Mouse (Mus musculus): ENCODE results near the gene Sult5a1. TPM values are rescaled to one million over a fixed set of nuclear protein-coding genes. Genes with fewer than 3 reads are reported as not detected.

The Sult5a1 gene
- polyA plus RNA-seq, 1 experiment from 2014 or later = 4.0 TPM

DNA sequence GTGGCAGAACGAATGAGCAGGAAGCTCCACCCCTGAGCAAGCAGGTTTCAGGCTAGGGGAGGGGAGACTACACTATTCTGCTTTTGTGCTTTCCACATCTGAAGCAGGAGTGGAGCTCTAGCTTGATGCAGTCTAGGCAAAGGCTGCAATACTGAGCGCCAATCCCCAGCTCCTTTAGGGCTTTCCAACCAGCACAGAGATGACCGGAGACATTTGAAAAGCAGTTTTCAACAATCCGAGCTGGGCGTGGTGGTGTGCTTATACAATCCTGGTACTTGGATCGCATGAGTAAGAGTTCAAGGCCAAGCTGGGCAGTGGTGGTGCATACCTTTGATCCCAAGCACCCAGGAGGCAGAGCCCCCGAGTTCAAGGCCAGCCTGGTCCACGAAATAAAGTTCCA lies 33.8 kb upstream of the Sult5a1 start:
- 0 out of 2 replicates have a peak, but pooled peaks cover 2% of the 10 kb centered on the region for H3K4me1 ChIP-seq (ENCODE audit: insufficient read depth)
- 51% methylated on average over 8 of the region's 8 CpGs for WGBS (ENCODE audit: insufficient replicate concordance)
- H3K4me2 ChIP-seq (ENCODE audit: low read depth, low read length) = no peak overlapping the region
- H3K36me3 ChIP-seq (replicated peaks; ENCODE audit: insufficient read depth, low read length) = no peaks in the 10 kb centered on the region
- TF ChIP-seq EP300 (IDR thresholded peaks at IDR 0.05; ENCODE audit: low read depth) = no peak
- no peak for TF ChIP-seq CTCF (IDR thresholded peaks at IDR 0.05; ENCODE audit: low read depth)
- H3K27ac ChIP-seq (ENCODE audit: low read depth) = no peak overlapping the region
- no peaks in the 10 kb centered on the region for H3K9me3 ChIP-seq (ENCODE audit: low read length)
- DNase-seq (no peak), ATAC-seq (no peak)
- no peak overlapping the region for H3K4me3 ChIP-seq (ENCODE audit: low read depth, low read length)
- no peaks in the 10 kb centered on the region for H3K27me3 ChIP-seq (ENCODE audit: insufficient read depth, low read length)
- no peak overlapping the region for H3K9ac ChIP-seq (replicated peaks)

DNA sequence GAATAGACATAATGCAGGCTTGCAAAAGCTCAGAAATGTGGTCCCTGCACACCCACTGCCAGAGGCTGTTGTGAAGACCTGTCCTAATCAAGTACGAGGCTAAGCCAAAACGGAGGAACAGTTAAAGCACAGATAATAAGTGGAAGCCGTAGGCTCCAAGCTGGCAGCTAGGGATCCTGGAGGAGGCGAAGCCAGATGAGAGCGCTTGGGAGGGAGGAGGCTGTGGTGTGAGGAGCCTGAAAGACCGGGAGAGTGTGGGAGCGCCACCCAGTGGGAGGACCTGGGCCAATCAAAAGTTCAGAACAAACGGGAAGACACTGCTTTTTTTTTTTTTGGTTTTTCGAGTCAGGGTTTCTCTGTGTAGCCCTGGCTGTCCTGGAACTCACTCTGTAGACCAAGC lies 32.6 kb upstream of the Sult5a1 start:
- Histone ChIP-seq H3K4me2 (ENCODE audit: low read depth, low read length) (no peak overlapping the region), H3K36me3 (replicated peaks; ENCODE audit: insufficient read depth, low read length) (no peaks in the 10 kb centered on the region), H3K9me3 (ENCODE audit: low read length) (no peaks in the 10 kb centered on the region), H3K4me3 (ENCODE audit: low read depth, low read length) (no peak overlapping the region), H3K27ac (ENCODE audit: low read depth) (no peak overlapping the region), H3K9ac (replicated peaks) (no peak overlapping the region), H3K27me3 (ENCODE audit: insufficient read depth, low read length) (no peaks in the 10 kb centered on the region), H3K4me1 (ENCODE audit: insufficient read depth) (0 out of 2 replicates have a peak, but pooled peaks cover 2% of the 10 kb centered on the region)
- DNase-seq (peak; percentile 83), ATAC-seq (peak; percentile 65; the same call in 1 of the 2 replicates)
- 2% methylated on average over 9 of the region's 9 CpGs for WGBS (ENCODE audit: insufficient replicate concordance)
- TF ChIP-seq EP300 (IDR thresholded peaks at IDR 0.05; ENCODE audit: low read depth) (no peak), CTCF (IDR thresholded peaks at IDR 0.05; ENCODE audit: low read depth) (peak; percentile 66)

DNA sequence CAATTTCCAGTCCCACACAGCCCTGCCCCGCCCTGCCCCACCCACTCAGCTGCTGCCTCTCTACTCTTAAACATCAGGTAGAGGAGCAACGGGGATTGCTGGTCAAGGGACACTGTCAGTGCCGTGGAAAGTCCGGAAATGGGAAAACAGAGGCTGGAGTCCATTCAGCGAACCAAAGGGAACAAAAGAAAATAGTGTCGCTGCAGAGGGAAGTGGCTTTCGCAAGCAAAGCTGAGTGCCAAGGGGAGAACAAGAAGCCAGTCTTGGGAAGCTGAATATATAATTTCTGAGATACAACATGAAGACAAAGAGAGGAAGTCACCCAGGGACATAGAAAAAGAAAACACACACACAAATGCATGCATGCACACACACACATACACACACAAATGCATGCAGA lies 30.7 kb upstream of the Sult5a1 start:
- Histone ChIP-seq H3K36me3 (replicated peaks; ENCODE audit: insufficient read depth, low read length) (no peaks in the 10 kb centered on the region), H3K4me1 (ENCODE audit: insufficient read depth) (0 out of 2 replicates have a peak, but pooled peaks cover 2% of the 10 kb centered on the region), H3K4me3 (ENCODE audit: low read depth, low read length) (no peak overlapping the region), H3K9ac (replicated peaks) (no peak overlapping the region), H3K4me2 (ENCODE audit: low read depth, low read length) (no peak overlapping the region), H3K9me3 (ENCODE audit: low read length) (no peaks in the 10 kb centered on the region), H3K27ac (ENCODE audit: low read depth) (no peak overlapping the region), H3K27me3 (ENCODE audit: insufficient read depth, low read length) (no peaks in the 10 kb centered on the region)
- ATAC-seq = no peak
- DNase-seq = no peak
- WGBS (ENCODE audit: insufficient replicate concordance) = 38% methylated on average over 7 of the region's 7 CpGs
- TF ChIP-seq CTCF (IDR thresholded peaks at IDR 0.05; ENCODE audit: low read depth) (no peak), EP300 (IDR thresholded peaks at IDR 0.05; ENCODE audit: low read depth) (no peak)

DNA sequence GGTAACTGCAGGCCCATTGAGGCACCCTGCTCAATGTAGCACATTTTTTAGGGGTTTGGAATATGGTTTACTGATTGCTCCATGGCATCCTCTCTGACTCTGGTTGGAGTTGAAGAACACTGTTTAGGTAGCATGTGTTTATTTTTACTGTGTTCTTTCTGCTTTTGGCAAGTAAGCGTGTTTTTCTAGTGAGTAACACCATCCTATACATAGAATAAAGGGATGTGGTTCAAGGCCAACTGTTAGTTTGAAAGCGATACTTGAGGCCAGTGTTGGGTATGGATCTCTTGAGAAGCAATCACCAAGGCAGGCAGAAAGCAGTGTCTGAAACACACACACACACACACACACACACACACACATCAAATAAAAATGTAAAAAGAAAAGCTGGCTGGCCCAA lies 29.9 kb upstream of the Sult5a1 start:
- no peak for ATAC-seq
- H3K27ac ChIP-seq (ENCODE audit: low read depth) = no peak overlapping the region

DNA sequence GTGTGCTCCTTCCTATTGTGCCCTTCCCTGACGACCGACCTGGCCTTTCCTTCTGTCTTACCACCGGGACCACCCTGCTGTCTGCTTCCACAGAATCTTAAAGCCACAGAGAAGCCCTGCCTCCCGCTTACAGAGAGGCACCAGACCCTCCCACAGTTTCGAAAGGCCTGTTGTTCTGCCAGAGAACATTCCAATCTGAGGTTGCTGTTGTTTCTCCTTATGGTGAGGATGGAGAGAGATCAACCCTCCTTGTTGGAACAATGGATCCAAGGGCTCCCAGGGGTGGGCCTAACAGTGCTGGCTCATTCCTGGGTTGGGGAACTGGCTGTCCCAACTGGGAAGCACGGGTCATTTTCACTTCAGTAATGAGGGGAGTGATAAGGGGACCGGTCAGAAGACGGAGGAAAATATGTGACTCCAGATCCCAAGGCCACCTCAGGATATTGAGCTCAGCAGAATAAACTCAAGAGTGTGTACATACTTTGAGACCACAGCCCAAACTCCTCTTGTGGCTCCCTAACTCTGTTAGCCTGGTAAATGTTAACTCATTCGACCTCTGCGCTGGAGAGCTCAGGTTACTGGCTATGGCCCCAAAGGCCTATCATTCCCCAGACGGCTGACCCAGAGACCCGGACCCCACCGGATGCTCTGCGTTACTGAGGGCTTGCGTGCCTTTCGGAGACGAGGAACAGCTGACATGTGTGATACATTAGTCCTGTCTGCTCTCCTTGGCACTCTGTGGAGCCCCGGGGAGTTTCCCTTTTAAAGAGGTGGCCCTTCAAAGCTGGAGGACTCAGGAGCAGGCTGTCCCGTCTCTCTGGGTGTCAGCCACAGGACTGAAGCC lies 27.7 kb upstream of the Sult5a1 start, which contains the start of gene Dpep1:
TSS of gene Dpep1 (plus strand) at position 677 of the 844 bp plus-strand sequence.
- Histone ChIP-seq H3K4me2 (ENCODE audit: low read depth, low read length) (no peak within 1 kb of the TSS), H3K27ac (ENCODE audit: low read depth) (no peak within 1 kb of the TSS), H3K9ac (replicated peaks) (0 out of 2 replicates have a peak within 1 kb of the TSS, but pooled peaks have one; percentile 6), H3K36me3 (replicated peaks; ENCODE audit: insufficient read depth, low read length) (no peaks in the 10 kb centered on the region), H3K27me3 (ENCODE audit: insufficient read depth, low read length) (no peaks in the 10 kb centered on the region), H3K4me3 (ENCODE audit: low read depth, low read length) (no peak within 1 kb of the TSS), H3K4me1 (ENCODE audit: insufficient read depth) (0 out of 2 replicates have a peak, but pooled peaks cover 5% of the 10 kb centered on the region), H3K9me3 (ENCODE audit: low read length) (no peaks in the 10 kb centered on the region)
- TF ChIP-seq EP300 (IDR thresholded peaks at IDR 0.05; ENCODE audit: low read depth) (no peak), CTCF (IDR thresholded peaks at IDR 0.05; ENCODE audit: low read depth) (no peak)
- peak; percentile 7; the same call in 1 of the 2 replicates for ATAC-seq
- 51% methylated on average over 19 of the region's 19 CpGs for WGBS (ENCODE audit: insufficient replicate concordance)
- DNase-seq = no peak

More for the DNA sequence above, 29.9 kb upstream of the Sult5a1 start:
- Histone ChIP-seq H3K27me3 (ENCODE audit: insufficient read depth, low read length) (no peaks in the 10 kb centered on the region), H3K36me3 (replicated peaks; ENCODE audit: insufficient read depth, low read length) (no peaks in the 10 kb centered on the region), H3K9ac (replicated peaks) (no peak overlapping the region), H3K4me3 (ENCODE audit: low read depth, low read length) (no peak overlapping the region), H3K4me1 (ENCODE audit: insufficient read depth) (0 out of 2 replicates have a peak, but pooled peaks cover 2% of the 10 kb centered on the region), H3K9me3 (ENCODE audit: low read length) (no peaks in the 10 kb centered on the region), H3K4me2 (ENCODE audit: low read depth, low read length) (no peak overlapping the region)
- no peak for TF ChIP-seq EP300 (IDR thresholded peaks at IDR 0.05; ENCODE audit: low read depth)
- no peak for TF ChIP-seq CTCF (IDR thresholded peaks at IDR 0.05; ENCODE audit: low read depth)
- no peak for DNase-seq
- 66% methylated on average over 2 of the region's 2 CpGs for WGBS (ENCODE audit: insufficient replicate concordance)

DNA sequence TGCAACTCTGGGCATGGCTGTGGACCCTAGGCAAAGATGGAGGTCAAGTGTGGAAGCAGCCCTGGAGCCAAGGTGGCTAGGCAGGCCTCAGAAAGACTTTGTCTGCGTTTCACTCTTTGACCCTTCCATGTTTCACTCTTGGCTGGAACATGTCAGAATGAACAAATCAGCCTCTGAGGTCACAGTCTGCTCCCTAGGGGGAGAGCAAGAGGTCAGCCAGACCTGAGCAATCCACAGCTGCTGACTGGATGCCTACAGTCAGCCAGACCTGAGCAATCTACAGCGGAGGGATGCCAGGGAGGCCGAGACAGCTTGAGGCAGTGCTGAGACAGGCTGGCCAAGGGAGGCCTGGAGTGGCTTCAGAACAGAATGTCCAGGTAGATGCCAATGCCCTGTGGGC lies 23.3 kb upstream of the Sult5a1 start:
- Histone ChIP-seq H3K4me3 (ENCODE audit: low read depth, low read length) (no peak overlapping the region), H3K4me1 (ENCODE audit: insufficient read depth) (0 out of 2 replicates have a peak, but pooled peaks cover 3% of the 10 kb centered on the region), H3K4me2 (ENCODE audit: low read depth, low read length) (no peak overlapping the region), H3K9me3 (ENCODE audit: low read length) (peaks cover 6% of the 10 kb centered on the region; the same call in 1 of the 2 replicates), H3K27me3 (ENCODE audit: insufficient read depth, low read length) (no peaks in the 10 kb centered on the region), H3K36me3 (replicated peaks; ENCODE audit: insufficient read depth, low read length) (no peaks in the 10 kb centered on the region), H3K27ac (ENCODE audit: low read depth) (peak overlapping the region; percentile 77), H3K9ac (replicated peaks) (no peak overlapping the region)
- no peak for TF ChIP-seq CTCF (IDR thresholded peaks at IDR 0.05; ENCODE audit: low read depth)
- TF ChIP-seq EP300 (IDR thresholded peaks at IDR 0.05; ENCODE audit: low read depth) = no peak
- ATAC-seq (peak; percentile 95), DNase-seq (peak; percentile 57)
- 58% methylated on average over 3 of the region's 3 CpGs for WGBS (ENCODE audit: insufficient replicate concordance)
